Mouse (Mus musculus): ENCODE results near the gene Rita1. TPM values are rescaled to one million over a fixed set of nuclear protein-coding genes. Genes with fewer than 3 reads are reported as not detected.
A peak's percentile ranks its signal among the peaks of the same experiment; 100 is the strongest.

Gene Rita1
- polyA plus RNA-seq, 1 experiment: 15.7 TPM

- Histone ChIP-seq H3K4me3 (replicated peaks; ENCODE audit: extremely low read depth, low read depth, low read length) (no peak overlapping the region), H3K4me1 (ENCODE audit: control insufficient read depth, insufficient read depth, low read length) (no peaks in the 10 kb centered on the region)
- WGBS: 8% methylated on average over 29 of the region's 29 CpGs
- DNase-seq: no peak
- TF ChIP-seq POLR2A (IDR thresholded peaks at IDR 0.05; ENCODE audit: borderline replicate concordance, extremely low read depth, low read depth, low read length) (no peak), CTCF (IDR thresholded peaks at IDR 0.05; ENCODE audit: insufficient read depth, low read length) (no peak)
These were observed 18.7 kb upstream of the Rita1 start for GRCm38 (mm10) chr5:120631128-120631527.

GRCm38 (mm10) chr5:120628624-120629023, 16.2 kb upstream of the Rita1 start:
- no peak for DNase-seq
- WGBS: 42% methylated on average over 7 of the region's 7 CpGs
- Histone ChIP-seq H3K4me1 (ENCODE audit: control insufficient read depth, insufficient read depth, low read length) (no peaks in the 10 kb centered on the region), H3K4me3 (replicated peaks; ENCODE audit: extremely low read depth, low read depth, low read length) (no peak overlapping the region)
- TF ChIP-seq POLR2A (IDR thresholded peaks at IDR 0.05; ENCODE audit: borderline replicate concordance, extremely low read depth, low read depth, low read length) (0 out of 2 replicates have a peak, but pooled peaks have one; percentile 5), CTCF (IDR thresholded peaks at IDR 0.05; ENCODE audit: insufficient read depth, low read length) (no peak)

- Histone ChIP-seq H3K4me3 (replicated peaks; ENCODE audit: extremely low read depth, low read depth, low read length) (no peak overlapping the region), H3K4me1 (ENCODE audit: control insufficient read depth, insufficient read depth, low read length) (no peaks in the 10 kb centered on the region)
- WGBS: 89% methylated on average over 15 of the region's 15 CpGs
- no peak for DNase-seq
- TF ChIP-seq POLR2A (IDR thresholded peaks at IDR 0.05; ENCODE audit: borderline replicate concordance, extremely low read depth, low read depth, low read length) (no peak), CTCF (IDR thresholded peaks at IDR 0.05; ENCODE audit: insufficient read depth, low read length) (no peak)
These were observed 15.3 kb upstream of the Rita1 start for GRCm38 (mm10) chr5:120627515-120628300.

GRCm38 (mm10) chr5:120626399-120626798, 14.0 kb upstream of the Rita1 start:
- TF ChIP-seq CTCF (IDR thresholded peaks at IDR 0.05; ENCODE audit: insufficient read depth, low read length) (no peak), POLR2A (IDR thresholded peaks at IDR 0.05; ENCODE audit: borderline replicate concordance, extremely low read depth, low read depth, low read length) (no peak)
- WGBS: 66% methylated on average over 19 of the region's 19 CpGs
- no peak overlapping the region for H3K4me3 ChIP-seq (replicated peaks; ENCODE audit: extremely low read depth, low read depth, low read length)
- no peaks in the 10 kb centered on the region for H3K4me1 ChIP-seq (ENCODE audit: control insufficient read depth, insufficient read depth, low read length)
- no peak for DNase-seq

GRCm38 (mm10) chr5:120624427-120624826, 12.0 kb upstream of the Rita1 start:
- TF ChIP-seq CTCF (IDR thresholded peaks at IDR 0.05; ENCODE audit: insufficient read depth, low read length) (no peak), POLR2A (IDR thresholded peaks at IDR 0.05; ENCODE audit: borderline replicate concordance, extremely low read depth, low read depth, low read length) (no peak)
- DNase-seq: no peak
- WGBS: 84% methylated on average over 10 of the region's 10 CpGs
- H3K4me3 ChIP-seq (replicated peaks; ENCODE audit: extremely low read depth, low read depth, low read length): no peak overlapping the region
- H3K4me1 ChIP-seq (ENCODE audit: control insufficient read depth, insufficient read depth, low read length): no peaks in the 10 kb centered on the region

GRCm38 (mm10) chr5:120622198-120622851, 9.9 kb upstream of the Rita1 start:
- Histone ChIP-seq H3K4me1 (ENCODE audit: control insufficient read depth, insufficient read depth, low read length) (no peaks in the 10 kb centered on the region), H3K4me3 (replicated peaks; ENCODE audit: extremely low read depth, low read depth, low read length) (no peak overlapping the region)
- 63% methylated on average over 5 of the region's 5 CpGs for WGBS
- TF ChIP-seq POLR2A (IDR thresholded peaks at IDR 0.05; ENCODE audit: borderline replicate concordance, extremely low read depth, low read depth, low read length): no peak
- no peak for TF ChIP-seq CTCF (IDR thresholded peaks at IDR 0.05; ENCODE audit: insufficient read depth, low read length)
- DNase-seq: no peak

- 83% methylated on average over 10 of the region's 10 CpGs for WGBS
- no peaks in the 10 kb centered on the region for H3K4me1 ChIP-seq (ENCODE audit: control insufficient read depth, insufficient read depth, low read length)
- no peak for DNase-seq
- TF ChIP-seq CTCF (IDR thresholded peaks at IDR 0.05; ENCODE audit: insufficient read depth, low read length): no peak
- no peak overlapping the region for H3K4me3 ChIP-seq (replicated peaks; ENCODE audit: extremely low read depth, low read depth, low read length)
These were observed 9.4 kb upstream of the Rita1 start for GRCm38 (mm10) chr5:120621846-120622197.

- TF ChIP-seq CTCF (IDR thresholded peaks at IDR 0.05; ENCODE audit: insufficient read depth, low read length): no peak
- TF ChIP-seq POLR2A (IDR thresholded peaks at IDR 0.05; ENCODE audit: borderline replicate concordance, extremely low read depth, low read depth, low read length): no peak
- 80% methylated on average over 23 of the region's 23 CpGs for WGBS
- no peaks in the 10 kb centered on the region for H3K4me1 ChIP-seq (ENCODE audit: control insufficient read depth, insufficient read depth, low read length)
- H3K4me3 ChIP-seq (replicated peaks; ENCODE audit: extremely low read depth, low read depth, low read length): no peak overlapping the region
- DNase-seq: no peak
These were observed 8.8 kb upstream of the Rita1 start for GRCm38 (mm10) chr5:120621078-120621765.

- DNase-seq: peak; percentile 74
- no peaks in the 10 kb centered on the region for H3K4me1 ChIP-seq (ENCODE audit: control insufficient read depth, insufficient read depth, low read length)
- no peak overlapping the region for H3K4me3 ChIP-seq (replicated peaks; ENCODE audit: extremely low read depth, low read depth, low read length)
- TF ChIP-seq POLR2A (IDR thresholded peaks at IDR 0.05; ENCODE audit: borderline replicate concordance, extremely low read depth, low read depth, low read length): no peak
- peak; percentile 87 for TF ChIP-seq CTCF (IDR thresholded peaks at IDR 0.05; ENCODE audit: insufficient read depth, low read length)
- 73% methylated on average over 18 of the region's 18 CpGs for WGBS
These were observed 8.1 kb upstream of the Rita1 start for GRCm38 (mm10) chr5:120620375-120621077.
